Mouse (Mus musculus) testis, adult 2 months (tissue): ENCODE measurements around the gene Tmem132b. TPM values are rescaled to one million over a fixed set of nuclear protein-coding genes. Genes with fewer than 3 reads are reported as not detected.

Experiments used
- H3K27ac ChIP-seq: fragments of 200-500 bp; 2 replicates; pipeline ENCODE4 v1.5.1; 2012; ENCODE audit warnings: low read depth, low read length; ENCODE audit not compliant: control insufficient read depth, insufficient read depth
- H3K27me3 ChIP-seq: fragments of 200-500 bp; 2 replicates; pipeline ENCODE4 v1.6.1; 2012; ENCODE audit warnings: mild to moderate bottlenecking, low read length, moderate library complexity; ENCODE audit not compliant: control insufficient read depth, insufficient read depth
- H3K36me3 ChIP-seq: fragments of 200-500 bp; 2 replicates; pipeline ENCODE4 v1.6.1; 2012; ENCODE audit warnings: mild to moderate bottlenecking, low read length; ENCODE audit not compliant: control insufficient read depth, insufficient read depth
- H3K4me1 ChIP-seq: fragments of 200-500 bp; 2 replicates; pipeline ENCODE4 v1.6.1; 2012; ENCODE audit warnings: low read length; ENCODE audit not compliant: control insufficient read depth, insufficient read depth
- H3K4me3 ChIP-seq: fragments of 200-500 bp; 2 replicates; pipeline ENCODE4 v1.5.1; 2012; ENCODE audit warnings: low read depth, mild to moderate bottlenecking, low read length, moderate library complexity, mixed read lengths; ENCODE audit not compliant: control insufficient read depth
- CTCF ChIP-seq: fragments of 200-500 bp; IDR thresholded peaks from 2 replicates; pipeline ENCODE4 v1.5.1; 2012; ENCODE audit warnings: low read depth, mild to moderate bottlenecking, inconsistent platforms, low read length, moderate library complexity; ENCODE audit not compliant: control insufficient read depth, insufficient read depth, insufficient replicate concordance
- POLR2A ChIP-seq: fragments of 200-500 bp; IDR thresholded peaks from 2 replicates; pipeline ENCODE4 v1.6.1; 2012; ENCODE audit warnings: low read depth, mild to moderate bottlenecking, inconsistent platforms, low read length, moderate library complexity; ENCODE audit not compliant: control insufficient read depth
- polyA plus RNA-seq: library from polyadenylated mRNA; depleted of rRNA; stranded (reverse); fragments of >200 nt; gene quantifications from 2 replicates; pipeline ENCODE4 v1.2.3, GENCODE M21; 2012

The Tmem132b gene
- polyA plus RNA-seq, 1 experiment: 0.09 TPM

GRCm38 (mm10) chr5:125609968-125610367, 78.4 kb downstream of the Tmem132b start:
- TF ChIP-seq POLR2A: no peak
- no peak for TF ChIP-seq CTCF
- Histone ChIP-seq H3K36me3 (no peaks in the 10 kb centered on the region), H3K27me3 (no peaks in the 10 kb centered on the region), H3K27ac (no peak overlapping the region), H3K4me1 (no peaks in the 10 kb centered on the region; the same call in 1 of the 2 replicates), H3K4me3 (peak overlapping the region; percentile 61; the same call in 1 of the 2 replicates)

GRCm38 (mm10) chr5:125612460-125612859, 80.9 kb downstream of the Tmem132b start:
- TF ChIP-seq POLR2A (no peak), CTCF (no peak)
- no peak overlapping the region for H3K27ac ChIP-seq
- no peaks in the 10 kb centered on the region for H3K36me3 ChIP-seq
- H3K4me1 ChIP-seq: no peaks in the 10 kb centered on the region; the same call in 1 of the 2 replicates
- H3K27me3 ChIP-seq: no peaks in the 10 kb centered on the region
- no peak overlapping the region for H3K4me3 ChIP-seq

GRCm38 (mm10) chr5:125613136-125613535, 81.6 kb downstream of the Tmem132b start:
- no peaks in the 10 kb centered on the region; the same call in 1 of the 2 replicates for H3K4me1 ChIP-seq
- peak overlapping the region; percentile 1; the same call in 1 of the 2 replicates for H3K4me3 ChIP-seq
- H3K27ac ChIP-seq: no peak overlapping the region
- no peaks in the 10 kb centered on the region for H3K27me3 ChIP-seq
- no peaks in the 10 kb centered on the region for H3K36me3 ChIP-seq
- TF ChIP-seq CTCF (no peak), POLR2A (no peak)

- no peaks in the 10 kb centered on the region; the same call in 1 of the 2 replicates for H3K4me1 ChIP-seq
- H3K36me3 ChIP-seq: no peaks in the 10 kb centered on the region
- no peaks in the 10 kb centered on the region for H3K27me3 ChIP-seq
- H3K4me3 ChIP-seq: no peak overlapping the region
- H3K27ac ChIP-seq: no peak overlapping the region
- TF ChIP-seq CTCF (peak; percentile 76; the same call in 1 of the 2 replicates), POLR2A (no peak)
Observed at GRCm38 (mm10) chr5:125614348-125614747, 82.8 kb downstream of the Tmem132b start.

GRCm38 (mm10) chr5:125617050-125617449, 85.5 kb downstream of the Tmem132b start:
- H3K36me3 ChIP-seq: no peaks in the 10 kb centered on the region
- H3K27ac ChIP-seq: no peak overlapping the region
- H3K4me1 ChIP-seq: no peaks in the 10 kb centered on the region; the same call in 1 of the 2 replicates
- no peak for TF ChIP-seq CTCF
- no peak for TF ChIP-seq POLR2A
- H3K4me3 ChIP-seq: no peak overlapping the region
- no peaks in the 10 kb centered on the region for H3K27me3 ChIP-seq

GRCm38 (mm10) chr5:125627816-125628348, 96.3 kb downstream of the Tmem132b start:
- Histone ChIP-seq H3K27me3 (no peaks in the 10 kb centered on the region), H3K4me3 (no peak overlapping the region), H3K4me1 (peaks cover 7% of the 10 kb centered on the region), H3K36me3 (no peaks in the 10 kb centered on the region), H3K27ac (no peak overlapping the region)
- TF ChIP-seq CTCF: no peak
- no peak for TF ChIP-seq POLR2A

GRCm38 (mm10) chr5:125634666-125635065, 103.1 kb downstream of the Tmem132b start:
- Histone ChIP-seq H3K4me1 (no peaks in the 10 kb centered on the region), H3K4me3 (no peak overlapping the region), H3K27me3 (no peaks in the 10 kb centered on the region), H3K27ac (no peak overlapping the region), H3K36me3 (no peaks in the 10 kb centered on the region)
- TF ChIP-seq CTCF: peak; percentile 42; the same call in 1 of the 2 replicates
- no peak for TF ChIP-seq POLR2A
